Mouse (Mus musculus) liver, embryonic 14.5 days (tissue): ENCODE measurements around the gene Grik1.

Source experiments
- CTCF ChIP-seq: IDR thresholded peaks from 2 replicates; pipeline ENCODE4 v1.5.1; 2016; ENCODE audit warnings: antibody characterized with exemption, low read depth, control low read depth
- EP300 ChIP-seq: IDR thresholded peaks from 2 replicates; pipeline ENCODE4 v1.6.1; 2016; ENCODE audit warnings: antibody characterized with exemption, low read depth

- TF ChIP-seq CTCF (no peak), EP300 (no peak)
Observed at GRCm38 (mm10) chr16:87911201-87911600, 378.9 kb downstream of the Grik1 start.
